Mouse (Mus musculus) liver, embryonic 13.5 days (tissue): ENCODE results near the gene Wdr31. TPM values are rescaled to one million over a fixed set of nuclear protein-coding genes. Genes with fewer than 3 reads are reported as not detected.

ENCODE experiments used
- ATAC-seq: fragments of 200-750 bp; cut with Nextera tagmentation; 2 replicates; pipeline ENCODE4 v1.8.0; 2017; ENCODE audit warnings: low read depth, mild to moderate bottlenecking, moderate number of reproducible peaks, moderate library complexity
- DNase-seq: peaks from one replicate; pipeline ENCODE4 v3.0.0; 2022
- H3K27ac ChIP-seq: fragments of 300-500 bp; sonication (generic); 2 replicates; pipeline ENCODE4 v1.5.1; 2015; ENCODE audit warnings: moderate library complexity, mild to moderate bottlenecking, inconsistent platforms
- H3K27me3 ChIP-seq: fragments of 300-500 bp; sonication (generic); 2 replicates; pipeline ENCODE4 v1.6.1; 2015; ENCODE audit warnings: mild to moderate bottlenecking, inconsistent platforms
- H3K36me3 ChIP-seq: fragments of 300-500 bp; sonication (generic); 2 replicates; pipeline ENCODE4 v1.6.1; 2015; ENCODE audit warnings: mild to moderate bottlenecking, inconsistent platforms
- H3K4me1 ChIP-seq: fragments of 300-500 bp; sonication (generic); replicated peaks from 2 replicates; pipeline ENCODE4 v1.6.1; 2015; ENCODE audit warnings: inconsistent platforms
- H3K4me2 ChIP-seq: fragments of 300-500 bp; sonication (generic); 2 replicates; pipeline ENCODE4 v1.6.1; 2015; ENCODE audit warnings: inconsistent platforms, mild to moderate bottlenecking, moderate library complexity
- H3K4me3 ChIP-seq: fragments of 300-500 bp; sonication (generic); replicated peaks from 2 replicates; pipeline ENCODE4 v1.5.1; 2015; ENCODE audit warnings: mild to moderate bottlenecking, inconsistent platforms
- H3K9ac ChIP-seq: fragments of 300-500 bp; sonication (generic); 2 replicates; pipeline ENCODE4 v1.6.1; 2015; ENCODE audit warnings: mild to moderate bottlenecking, inconsistent platforms
- H3K9me3 ChIP-seq: fragments of 300-500 bp; sonication (generic); replicated peaks from 2 replicates; pipeline ENCODE4 v1.6.1; 2016; ENCODE audit warnings: inconsistent platforms
- WGBS: fragments of 180-500 bp; shearing (Covaris S2); methylation state at CpG from one replicate; pipeline ENCODE4 v1.1.7; 2015; ENCODE audit not compliant: insufficient replicate concordance; 5-methylcytosine and 5-hydroxymethylcytosine counted together
- polyA plus RNA-seq: library from polyadenylated mRNA; unstranded; fragments of >200 nt; fragmentation: Nextera tagmentation; extraction: Ambion mirVana; gene quantifications from 2 replicates; pipeline ENCODE4 v1.2.1, GENCODE M21; 2015

The Wdr31 gene
- polyA plus RNA-seq, 1 experiment from 2014 or later: 1.6 TPM

DNA sequence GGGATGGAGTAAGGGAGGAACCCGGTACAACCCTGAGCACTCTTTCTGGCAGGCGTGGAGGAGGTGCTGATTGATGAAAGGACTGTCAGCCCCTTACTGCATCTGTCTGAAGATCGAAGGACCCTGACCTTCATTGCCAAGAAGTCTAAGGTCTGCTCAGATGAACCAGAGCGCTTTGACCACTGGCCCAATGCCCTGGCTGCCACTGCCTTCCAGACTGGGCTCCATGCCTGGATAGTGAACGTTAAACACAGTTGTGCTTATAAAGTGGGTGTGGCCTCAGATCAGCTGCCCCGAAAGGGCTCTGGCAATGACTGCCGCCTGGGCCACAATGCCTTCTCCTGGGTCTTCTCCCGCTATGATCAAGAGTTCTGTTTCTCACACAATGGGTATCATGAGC, 25.2 kb upstream of the Wdr31 start:
- Histone ChIP-seq H3K27ac (no peak overlapping the region), H3K9ac (no peak overlapping the region), H3K27me3 (no peaks in the 10 kb centered on the region), H3K36me3 (0 out of 2 replicates have a peak, but pooled peaks cover 6% of the 10 kb centered on the region), H3K4me3 (no peak overlapping the region), H3K4me2 (no peak overlapping the region), H3K4me1 (0 out of 2 replicates have a peak, but pooled peaks cover 2% of the 10 kb centered on the region), H3K9me3 (no peaks in the 10 kb centered on the region)
- ATAC-seq: no peak
- DNase-seq: no peak
- 63% methylated on average over 8 of the region's 8 CpGs for WGBS

GRCm38 (mm10) chr4:62494230-62494629, 23.5 kb upstream of the Wdr31 start:
- Histone ChIP-seq H3K27me3 (no peaks in the 10 kb centered on the region), H3K9ac (no peak overlapping the region), H3K9me3 (no peaks in the 10 kb centered on the region), H3K4me3 (no peak overlapping the region), H3K4me2 (no peak overlapping the region), H3K4me1 (no peaks in the 10 kb centered on the region), H3K36me3 (0 out of 2 replicates have a peak, but pooled peaks cover 2% of the 10 kb centered on the region), H3K27ac (no peak overlapping the region)
- no peak for ATAC-seq
- WGBS: 39% methylated on average over 9 of the region's 9 CpGs
- DNase-seq: no peak

DNA sequence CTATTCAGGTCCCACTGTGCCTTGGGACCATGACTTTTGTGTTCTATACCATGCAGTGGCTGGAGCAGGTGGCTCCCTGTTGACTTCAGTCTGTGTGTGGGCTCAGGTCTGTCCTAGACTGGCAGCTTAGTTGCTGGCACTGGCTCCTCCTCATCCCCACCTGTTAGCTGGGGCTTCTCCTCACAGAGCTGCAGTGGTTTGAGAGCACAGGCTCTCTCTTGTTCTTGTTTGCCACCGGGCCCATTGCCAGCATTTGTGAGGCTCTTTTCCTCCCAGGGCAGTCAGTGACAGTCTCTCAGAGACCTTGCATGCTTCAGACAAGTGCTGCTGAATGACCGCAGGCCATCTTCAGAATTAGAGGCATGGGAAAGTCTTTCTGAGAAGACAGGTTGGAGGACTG, 22.0 kb upstream of the Wdr31 start:
- no peak for ATAC-seq
- Histone ChIP-seq H3K9me3 (no peaks in the 10 kb centered on the region), H3K4me2 (no peak overlapping the region), H3K27me3 (no peaks in the 10 kb centered on the region), H3K36me3 (no peaks in the 10 kb centered on the region), H3K27ac (no peak overlapping the region), H3K9ac (no peak overlapping the region), H3K4me3 (no peak overlapping the region), H3K4me1 (no peaks in the 10 kb centered on the region; the same call in 1 of the 2 replicates)
- DNase-seq: no peak
- WGBS: 60% methylated on average over 2 of the region's 2 CpGs

GRCm38 (mm10) chr4:62487914-62488313, 17.2 kb upstream of the Wdr31 start:
- no peak for ATAC-seq

GRCm38 (mm10) chr4:62487172-62487571, 16.5 kb upstream of the Wdr31 start:
- ATAC-seq (no peak), DNase-seq (no peak)
- Histone ChIP-seq H3K36me3 (no peaks in the 10 kb centered on the region), H3K9ac (no peak overlapping the region), H3K4me1 (peaks cover 34% of the 10 kb centered on the region), H3K4me2 (no peak overlapping the region), H3K27me3 (peaks cover 6% of the 10 kb centered on the region), H3K27ac (no peak overlapping the region), H3K4me3 (no peak overlapping the region), H3K9me3 (no peaks in the 10 kb centered on the region)
- 81% methylated on average over 5 of the region's 5 CpGs for WGBS

More at GRCm38 (mm10) chr4:62487914-62488313, 17.2 kb upstream of the Wdr31 start:
- no peak overlapping the region for H3K27ac ChIP-seq
- H3K4me1 ChIP-seq: peaks cover 34% of the 10 kb centered on the region
- H3K27me3 ChIP-seq: no peaks in the 10 kb centered on the region
- no peak for DNase-seq
- H3K4me2 ChIP-seq: no peak overlapping the region
- no peak overlapping the region for H3K4me3 ChIP-seq
- H3K9ac ChIP-seq: no peak overlapping the region
- 55% methylated on average over 2 of the region's 2 CpGs for WGBS
- no peaks in the 10 kb centered on the region for H3K9me3 ChIP-seq
- H3K36me3 ChIP-seq: no peaks in the 10 kb centered on the region

DNA sequence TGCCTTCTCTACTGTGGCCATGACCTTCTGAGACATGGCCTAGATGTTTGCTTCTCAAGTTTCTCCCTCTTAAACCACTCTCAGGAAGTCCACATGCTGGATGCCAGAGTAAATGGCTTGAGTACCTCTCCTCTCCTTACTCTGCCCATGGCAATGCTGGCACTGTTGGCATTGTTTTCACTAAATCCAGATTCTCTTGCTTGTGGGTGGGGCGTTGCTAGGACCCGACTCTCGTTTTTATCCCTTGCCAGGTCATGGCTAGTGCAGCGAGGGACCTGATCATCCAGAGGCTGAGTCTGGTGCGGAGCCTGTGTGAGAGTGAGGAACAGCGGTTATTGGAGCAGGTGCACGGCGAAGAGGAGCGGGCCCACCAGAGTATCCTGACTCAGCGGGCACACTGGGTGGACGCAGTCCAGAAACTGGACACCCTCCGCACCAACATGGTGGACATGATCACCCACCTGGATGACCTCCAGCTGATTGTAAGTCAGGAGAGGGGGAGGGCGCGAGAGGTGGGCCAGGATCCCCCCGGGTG, 15.5 kb upstream of the Wdr31 start:
- peak overlapping the region; percentile 40; the same call in 1 of the 2 replicates for H3K27ac ChIP-seq
- no peaks in the 10 kb centered on the region for H3K9me3 ChIP-seq
- peaks cover 16% of the 10 kb centered on the region for H3K27me3 ChIP-seq
- H3K9ac ChIP-seq: no peak overlapping the region
- H3K4me3 ChIP-seq: no peak overlapping the region
- H3K36me3 ChIP-seq: no peaks in the 10 kb centered on the region
- ATAC-seq (no peak), DNase-seq (no peak)
- H3K4me1 ChIP-seq: peaks cover 34% of the 10 kb centered on the region
- 86% methylated on average over 15 of the region's 15 CpGs for WGBS
- H3K4me2 ChIP-seq: peak overlapping the region; percentile 33; the same call in 1 of the 2 replicates

GRCm38 (mm10) chr4:62485450-62486161, 14.9 kb upstream of the Wdr31 start:
- Histone ChIP-seq H3K36me3 (no peaks in the 10 kb centered on the region), H3K27me3 (peaks cover 22% of the 10 kb centered on the region), H3K9me3 (no peaks in the 10 kb centered on the region), H3K4me3 (no peak overlapping the region), H3K4me2 (peak overlapping the region; percentile 33), H3K9ac (peak overlapping the region; percentile 46; the same call in 1 of the 2 replicates), H3K4me1 (peaks cover 38% of the 10 kb centered on the region), H3K27ac (peak overlapping the region; percentile 71)
- ATAC-seq: peak; percentile 90
- 62% methylated on average over 8 of the region's 8 CpGs for WGBS
- DNase-seq: no peak

DNA sequence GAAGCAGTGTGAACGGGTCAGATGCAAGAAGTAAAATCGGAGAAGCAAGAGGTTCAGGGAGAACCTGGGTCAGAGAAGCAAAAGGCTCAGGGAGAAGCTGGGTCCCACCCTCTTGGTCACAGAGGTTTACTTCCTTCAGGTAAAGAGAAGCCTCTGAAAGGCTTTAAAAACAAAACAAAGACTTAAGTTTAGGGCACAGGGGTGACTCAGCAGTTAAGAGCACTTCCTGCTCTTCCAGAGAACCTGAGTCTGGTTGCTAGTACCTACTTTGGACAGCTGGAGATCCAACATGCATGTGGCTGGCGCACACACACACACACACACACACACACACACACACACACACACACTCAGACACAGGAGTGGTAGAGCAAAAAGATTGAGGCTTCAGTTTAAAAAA, 14.2 kb upstream of the Wdr31 start:
- H3K27me3 ChIP-seq: peaks cover 29% of the 10 kb centered on the region

GRCm38 (mm10) chr4:62480709-62481605, 10.3 kb upstream of the Wdr31 start:
- H3K27me3 ChIP-seq: peaks cover 47% of the 10 kb centered on the region
- no peaks in the 10 kb centered on the region for H3K36me3 ChIP-seq
- 27% methylated on average over 10 of the region's 10 CpGs for WGBS
- no peak overlapping the region for H3K27ac ChIP-seq
- H3K9me3 ChIP-seq: no peaks in the 10 kb centered on the region
- H3K4me3 ChIP-seq: no peak overlapping the region
- peak; percentile 8; the same call in 1 of the 2 replicates for ATAC-seq
- no peak overlapping the region for H3K9ac ChIP-seq
- no peak overlapping the region for H3K4me2 ChIP-seq
- H3K4me1 ChIP-seq: peaks cover 39% of the 10 kb centered on the region
- no peak for DNase-seq

More for the DNA sequence above, 14.2 kb upstream of the Wdr31 start:
- Histone ChIP-seq H3K4me2 (no peak overlapping the region), H3K9me3 (no peaks in the 10 kb centered on the region), H3K4me3 (no peak overlapping the region), H3K9ac (no peak overlapping the region), H3K36me3 (no peaks in the 10 kb centered on the region), H3K4me1 (peaks cover 43% of the 10 kb centered on the region), H3K27ac (peak overlapping the region; percentile 71)
- WGBS: 58% methylated on average over 3 of the region's 3 CpGs
- no peak for DNase-seq
- ATAC-seq: no peak

- Histone ChIP-seq H3K27me3 (peaks cover 48% of the 10 kb centered on the region), H3K36me3 (no peaks in the 10 kb centered on the region), H3K4me2 (peak within 1 kb of the TSS; percentile 80), H3K27ac (no peak within 1 kb of the TSS), H3K9ac (peak within 1 kb of the TSS; percentile 52; the same call in 1 of the 2 replicates), H3K9me3 (no peaks in the 10 kb centered on the region), H3K4me3 (peak within 1 kb of the TSS; percentile 57), H3K4me1 (peaks cover 31% of the 10 kb centered on the region)
- ATAC-seq (peak; percentile 73), DNase-seq (peak; percentile 40)
- 3% methylated on average over 69 of the region's 71 CpGs for WGBS
Observed at GRCm38 (mm10) chr4:62479937-62480708, 9.4 kb upstream of the Wdr31 start, which contains the start of gene Bspry. TSS of gene Bspry (plus strand) at chr4:62480053.
